Mouse (Mus musculus) gastrocnemius, postnatal 25 days (tissue): Measurements from ENCODE around the gene Kmt5a. TPM values are rescaled to one million over a fixed set of nuclear protein-coding genes. Genes with fewer than 3 reads are reported as not detected.

Source experiments
- microRNA-seq, 2 experiments: library from miRNA; unstranded; fragments of <30 nt; microRNA quantifications; one replicate each; pipeline ENCODE4 v1.2.0; 2021; ENCODE audit warnings: borderline replicate concordance in 2 of 2
- total RNA-seq, 2 experiments: library from RNA; stranded (reverse); gene quantifications; 1 replicate in 1 of 2; 2 replicates in 1 of 2; pipeline ENCODE4 v1.2.3; 2021

Kmt5a gene
- total RNA-seq, 2 experiments from 2014 or later = 107 to 134 TPM

Small RNAs within 50 kb of the gene (microRNA-seq; reads per million reads assigned to microRNA genes)
- gene Gm27486 = 0 to 1.5 reads per million in 2 experiments

Other genes starting within 250 kb of the Kmt5a start
- 10 to 100 TPM; 16.7 to 17.6 TPM for gene Pitpnm2, start 190.2 kb upstream of the Kmt5a start, total RNA-seq
- gene Mphosph9, start 112.0 kb upstream of the Kmt5a start, total RNA-seq = 1 to 10 TPM; 2.5 to 2.8 TPM
- 1 to 10 TPM; 5.2 to 7.4 TPM for gene 2810006K23Rik, start 111.8 kb upstream of the Kmt5a start, total RNA-seq
- 100 to 1,000 TPM; 113 to 116 TPM for gene Cdk2ap1, start 76.8 kb upstream of the Kmt5a start, total RNA-seq
- gene Sbno1, start 13.9 kb upstream of the Kmt5a start, total RNA-seq = 10 to 100 TPM; 35.3 to 37.7 TPM
- gene Rilpl2, start 38.4 kb downstream of the Kmt5a start, total RNA-seq = 1 to 10 TPM; 3.9 to 5.1 TPM
- 10 to 100 TPM; 23.0 to 23.8 TPM for gene Snrnp35, start 43.2 kb downstream of the Kmt5a start, total RNA-seq
- gene Rilpl1, start 91.5 kb downstream of the Kmt5a start, total RNA-seq = 100 to 1,000 TPM; 121 to 144 TPM
- gene Tmed2, start 100.8 kb downstream of the Kmt5a start, total RNA-seq = 100 to 1,000 TPM; 145 to 151 TPM
- gene Ddx55, start 112.9 kb downstream of the Kmt5a start, total RNA-seq = 1 to 10 TPM; 4.3 to 4.8 TPM
- 10 to 100 TPM; 35.2 to 39.1 TPM for gene Eif2b1, start 139.2 kb downstream of the Kmt5a start, total RNA-seq
- 10 to 100 TPM; 14.6 to 16.2 TPM for gene Gtf2h3, start 139.2 kb downstream of the Kmt5a start, total RNA-seq
- gene Atp6v0a2, start 188.6 kb downstream of the Kmt5a start, total RNA-seq = 10 to 100 TPM; 25.9 to 27.4 TPM